Mouse (Mus musculus) CH12.LX (cell line): ENCODE data around the gene Aip. TPM values are rescaled to one million over a fixed set of nuclear protein-coding genes. Genes with fewer than 3 reads are reported as not detected.

Source experiments
- DNase-seq: peaks from one replicate; pipeline ENCODE4 v3.0.0-alpha.2; 2013; ENCODE audit errors: extremely low read depth
- H3K27ac ChIP-seq: 2 replicates; pipeline ENCODE4 v1.5.1; 2012; ENCODE audit warnings: low read depth, mild to moderate bottlenecking, control low read depth, moderate library complexity; ENCODE audit not compliant: insufficient read depth
- H3K27me3 ChIP-seq: replicated peaks from 2 replicates; pipeline ENCODE3; 2012; ENCODE audit warnings: inconsistent platforms
- H3K36me3 ChIP-seq, 2 experiments: replicated peaks in 1 of 2; 2 replicates each; pipeline versions ENCODE3 to v1.6.1; 2012; ENCODE audit warnings: inconsistent platforms in 1 of 2, low read length in 1 of 2, mild to moderate bottlenecking in 1 of 2, mixed read lengths in 1 of 2, moderate library complexity in 1 of 2; ENCODE audit not compliant: control insufficient read depth in 1 of 2, insufficient read depth in 1 of 2
- H3K4me1 ChIP-seq, 2 experiments: 2 replicates each; pipeline ENCODE4 v1.6.1; 2012; ENCODE audit warnings: inconsistent platforms in 1 of 2, moderate library complexity in 1 of 2; ENCODE audit not compliant: insufficient read depth in 2 of 2, control insufficient read depth in 1 of 2
- H3K4me2 ChIP-seq: 2 replicates; pipeline ENCODE4 v1.6.1; 2012; ENCODE audit warnings: low read depth, mild to moderate bottlenecking, control low read depth; ENCODE audit not compliant: poor library complexity, insufficient read depth, severe bottlenecking
- H3K4me3 ChIP-seq, 3 experiments: fragments of 150-350 bp in 1 of 3; sonication (generic) in 1 of 3; replicated peaks in 1 of 3; 2 replicates each; pipeline versions ENCODE3 to v1.5.1; 2011 to 2012; ENCODE audit warnings: low read depth in 2 of 3, low read length in 2 of 3, mild to moderate bottlenecking in 2 of 3, moderate library complexity in 2 of 3, control low read depth in 1 of 3, improper control_type of control experiment in 1 of 3, inconsistent platforms in 1 of 3, mixed read lengths in 1 of 3; ENCODE audit not compliant: poor library complexity in 1 of 3
- H3K79me2 ChIP-seq: replicated peaks from 2 replicates; pipeline ENCODE4 v1.6.1; 2012; ENCODE audit warnings: mild to moderate bottlenecking, moderate library complexity; ENCODE audit not compliant: control insufficient read depth, poor library complexity, insufficient read depth, severe bottlenecking; ENCODE audit errors: extremely low read depth
- H3K9ac ChIP-seq: 2 replicates; pipeline ENCODE4 v1.6.1; 2012; ENCODE audit warnings: low read depth, mild to moderate bottlenecking, control low read depth, moderate library complexity; ENCODE audit not compliant: insufficient read depth
- H3K9me3 ChIP-seq: replicated peaks from 2 replicates; pipeline ENCODE3; 2012; ENCODE audit warnings: low read length, inconsistent platforms, mixed read lengths
- CHD1 ChIP-seq: IDR thresholded peaks from 2 replicates; pipeline ENCODE4 v1.6.1; 2012; ENCODE audit warnings: low read depth, low read length, improper control_type of control experiment, inconsistent platforms
- CHD2 ChIP-seq: IDR thresholded peaks from 2 replicates; pipeline ENCODE4 v1.6.1; 2011; ENCODE audit warnings: low read length, improper control_type of control experiment
- CTCF ChIP-seq, 2 experiments: IDR thresholded peaks in 1 of 2; conservative IDR thresholded peaks in 1 of 2; 2 replicates each; pipeline ENCODE4 v1.5.1; 2011 to 2012; ENCODE audit warnings: low read depth in 2 of 2, low read length in 2 of 2, improper control_type of control experiment in 1 of 2, inconsistent platforms in 1 of 2, mild to moderate bottlenecking in 1 of 2, moderate library complexity in 1 of 2
- EP300 ChIP-seq: IDR thresholded peaks from 2 replicates; pipeline ENCODE4 v1.6.1; 2011; ENCODE audit warnings: low read length, improper control_type of control experiment
- ETS1 ChIP-seq: conservative IDR thresholded peaks from 2 replicates; pipeline ENCODE4 v1.6.1; 2012; ENCODE audit warnings: low read depth, mild to moderate bottlenecking, inconsistent platforms, low read length, improper control_type of control experiment, moderate library complexity
- GABPA ChIP-seq: IDR thresholded peaks from 2 replicates; pipeline ENCODE4 v1.6.1; 2012; ENCODE audit warnings: low read depth, low read length, improper control_type of control experiment, inconsistent platforms; ENCODE audit not compliant: insufficient replicate concordance
- HCFC1 ChIP-seq: IDR thresholded peaks from 2 replicates; pipeline ENCODE4 v1.6.1; 2012; ENCODE audit warnings: low read depth, mild to moderate bottlenecking, inconsistent platforms, low read length, improper control_type of control experiment
- KAT2A ChIP-seq: IDR thresholded peaks from 2 replicates; pipeline ENCODE4 v1.6.1; 2012; ENCODE audit warnings: low read length, improper control_type of control experiment, inconsistent platforms; ENCODE audit not compliant: insufficient replicate concordance
- MAX ChIP-seq: IDR thresholded peaks from 2 replicates; pipeline ENCODE4 v1.6.1; 2011; ENCODE audit warnings: low read length, improper control_type of control experiment
- MXI1 ChIP-seq: IDR thresholded peaks from 2 replicates; pipeline ENCODE4 v1.6.1; 2011; ENCODE audit warnings: mild to moderate bottlenecking, low read depth, low read length, improper control_type of control experiment
- MYC ChIP-seq: IDR thresholded peaks from 2 replicates; pipeline ENCODE4 v1.6.1; 2011; ENCODE audit warnings: low read depth, mild to moderate bottlenecking, improper control_type of control experiment, low read length
- POLR2A ChIP-seq: IDR thresholded peaks from 2 replicates; pipeline ENCODE4 v1.6.1; 2011; ENCODE audit warnings: low read depth, mild to moderate bottlenecking, improper control_type of control experiment, low read length
- RAD21 ChIP-seq: IDR thresholded peaks from 2 replicates; pipeline ENCODE4 v1.6.1; 2011; ENCODE audit warnings: low read depth, mild to moderate bottlenecking, low read length, improper control_type of control experiment, moderate library complexity
- RCOR1 ChIP-seq: conservative IDR thresholded peaks from 2 replicates; pipeline ENCODE4 v1.6.1; 2012; ENCODE audit warnings: low read depth, mild to moderate bottlenecking, inconsistent platforms, low read length, improper control_type of control experiment
- SIN3A ChIP-seq: IDR thresholded peaks from 2 replicates; pipeline ENCODE4 v1.6.1; 2012; ENCODE audit warnings: low read length, improper control_type of control experiment, inconsistent platforms
- TBP ChIP-seq: conservative IDR thresholded peaks from 2 replicates; pipeline ENCODE4 v1.6.1; 2011; ENCODE audit warnings: low read depth, low read length, improper control_type of control experiment
- TCF12 ChIP-seq: IDR thresholded peaks from 2 replicates; pipeline ENCODE4 v1.6.1; 2014; ENCODE audit warnings: low read depth, mild to moderate bottlenecking, inconsistent platforms, low read length, improper control_type of control experiment
- USF2 ChIP-seq: conservative IDR thresholded peaks from 2 replicates; pipeline ENCODE4 v1.6.1; 2011; ENCODE audit warnings: low read depth, low read length, improper control_type of control experiment
- ZC3H11A ChIP-seq: IDR thresholded peaks from 2 replicates; pipeline ENCODE4 v1.6.1; 2012; ENCODE audit warnings: low read depth, mild to moderate bottlenecking, inconsistent platforms, low read length, improper control_type of control experiment
- ZMIZ1 ChIP-seq: IDR thresholded peaks from 2 replicates; pipeline ENCODE4 v1.6.1; 2012; ENCODE audit warnings: low read depth, mild to moderate bottlenecking, inconsistent platforms, low read length, improper control_type of control experiment
- ZNF384 ChIP-seq: IDR thresholded peaks from 2 replicates; pipeline ENCODE4 v1.6.1; 2012; ENCODE audit warnings: low read depth, low read length, improper control_type of control experiment, inconsistent platforms
- dilution Hi-C: fragments of 300-500 bp; cut with MboI; formaldehyde crosslinking; loops from 2 replicates; pipeline ENCODE4 v1.14.3; 2020; ENCODE audit warnings: low sequenced_read_pairs; ENCODE audit not compliant: extremely low pct_unique_long_range_greater_than_20kb, extremely low pct_ligation_motif_present
- in situ Hi-C: fragments of 300-500 bp; cut with MboI; formaldehyde crosslinking; loops from 3 replicates; pipeline ENCODE4 v1.14.3; 2019; ENCODE audit warnings: low sequenced_read_pairs, low pct_ligation_motif_present, low pct_unique_long_range_greater_than_20kb, mixed read lengths
- polyA plus RNA-seq: library from polyadenylated mRNA; unstranded; fragments of >175 nt; gene quantifications from 2 replicates; pipeline ENCODE4 v1.2.1, GENCODE M21; 2012; ENCODE audit warnings: low read depth; ENCODE audit not compliant: insufficient read length
- total RNA-seq, 2 experiments: library from RNA; depleted of rRNA; stranded (reverse); fragments of 300-350 nt in 1 of 2; fragments of >200 nt in 1 of 2; gene quantifications; 2 replicates each; pipeline ENCODE4 v1.2.3; 2012 to 2014

Gene Aip
- total and polyA plus RNA-seq, 3 experiments: 11.7 to 64.8 (median 39.7) TPM

- no peak for TF ChIP-seq TBP
- TF ChIP-seq SIN3A: peak; percentile 82
- no peak for TF ChIP-seq USF2
- peak; percentile 40; the same call in 1 of the 2 replicates for TF ChIP-seq MAX
- TF ChIP-seq EP300: no peak
- no peak for TF ChIP-seq GABPA
- peak; percentile 48 for TF ChIP-seq ZC3H11A
- TF ChIP-seq TCF12: peak; percentile 50; the same call in 1 of the 2 replicates
- no peak for TF ChIP-seq KAT2A
- TF ChIP-seq HCFC1: peak; percentile 58
- no peak for TF ChIP-seq ZMIZ1
- 0 out of 2 replicates have a peak, but pooled peaks have one; percentile 35 for TF ChIP-seq MYC
- TF ChIP-seq RAD21: peak; percentile 88
- TF ChIP-seq ZNF384: no peak
- no peak for TF ChIP-seq RCOR1
- TF ChIP-seq ETS1: 0 out of 2 replicates have a peak, but pooled peaks have one; percentile 28
These were observed 26.6 kb downstream of the Aip start (continued) for GRCm38 (mm10) chr19:4099056-4099455.

- no peaks in the 10 kb centered on the region for H3K27me3 ChIP-seq
- dilution Hi-C loops: no loop called here
- in situ Hi-C loops: no loop called here
- H3K9me3 ChIP-seq: no peaks in the 10 kb centered on the region
- H3K4me1 ChIP-seq: peaks cover 18 to 58% of the 10 kb centered on the region in 2 experiments
- peaks cover 19 to 34% of the 10 kb centered on the region in 2 experiments for H3K36me3 ChIP-seq
- TF ChIP-seq CTCF (conservative IDR thresholded peaks at IDR 0.05 in 1 of 2, IDR thresholded peaks at IDR 0.05 in 1 of 2; ENCODE audit: low read depth in 2 of 2, low read length in 2 of 2): no peak
- H3K4me3 ChIP-seq: peak overlapping the region in 2 of 3 experiments; percentile 57 to 64
- no peak for DNase-seq
- peak overlapping the region; percentile 65 for H3K9ac ChIP-seq
- peaks cover 9% of the 10 kb centered on the region for H3K79me2 ChIP-seq
- H3K4me2 ChIP-seq: peak overlapping the region; percentile 89
- no peak overlapping the region for H3K27ac ChIP-seq
These were observed 27.2 kb downstream of the Aip start for GRCm38 (mm10) chr19:4098426-4098825.

GRCm38 (mm10) chr19:4097441-4097825 is 28.2 kb downstream of the Aip start:
- H3K27ac ChIP-seq: peak overlapping the region; percentile 66
- peaks cover 18 to 48% of the 10 kb centered on the region in 2 experiments for H3K4me1 ChIP-seq
- TF ChIP-seq CHD1: no peak
- TF ChIP-seq RCOR1: no peak
- peak; percentile 83 for TF ChIP-seq MXI1
- no peak for TF ChIP-seq CHD2
- peak; percentile 68; the same call in 1 of the 2 replicates for TF ChIP-seq SIN3A
- TF ChIP-seq POLR2A: no peak

More at GRCm38 (mm10) chr19:4097441-4097825, 28.2 kb downstream of the Aip start:
- no peaks in the 10 kb centered on the region for H3K27me3 ChIP-seq
- peak overlapping the region; percentile 65 for H3K9ac ChIP-seq
- H3K4me3 ChIP-seq: peak overlapping the region; percentile 57 to 73 (median 64)
- peaks cover 9% of the 10 kb centered on the region for H3K79me2 ChIP-seq
- H3K9me3 ChIP-seq: no peaks in the 10 kb centered on the region
- dilution Hi-C loops: no loop called here
- in situ Hi-C loops: no loop called here
- H3K36me3 ChIP-seq: peaks cover 10 to 24% of the 10 kb centered on the region in 2 experiments
- DNase-seq: peak; percentile 93
- H3K4me2 ChIP-seq: peak overlapping the region; percentile 89
